Comparison of ENCODE assay signal across 9 mouse cellular contexts in the genomic region with DNA sequence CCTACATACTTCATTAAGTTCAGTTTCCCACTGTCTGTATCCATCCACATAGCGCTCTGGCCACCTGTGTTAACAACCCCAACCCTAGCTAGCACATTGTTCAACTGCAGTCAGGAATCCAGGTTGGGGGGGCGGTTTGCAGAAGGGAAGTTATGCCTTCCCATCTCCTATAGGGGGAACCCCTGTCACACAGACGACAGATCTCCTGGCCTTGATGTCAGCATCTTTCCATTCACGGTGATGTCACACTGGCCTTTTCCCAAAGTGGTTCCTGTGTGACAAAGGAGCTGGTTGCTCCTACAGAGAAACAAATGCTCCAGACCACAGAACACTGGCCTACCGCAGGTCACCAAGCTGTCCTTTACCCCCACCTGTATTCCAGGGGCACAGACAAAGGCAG. TPM values are rescaled to one million over a fixed set of nuclear protein-coding genes. Genes with fewer than 3 reads are reported as not detected.
DNase-seq lines count a peak whose midpoint lies in the region; ATAC-seq lines count a peak whose summit lies in the region.
"Had no signal": no experiment of that assay in that cellular context is flagged by ENCODE, and none has a peak within 500 bp of the region (broad histone marks: within the 10 kb centered on the region; RNA-seq: fewer than 3 reads in every experiment).

No protein-coding gene starts in this region.

- H3K4me1 ChIP-seq in midbrain, embryonic 13.5 days (replicated peaks) = peaks cover 60% of the 10 kb centered on the region
- H3K4me1 ChIP-seq in midbrain, embryonic 11.5 days (ENCODE audit: control insufficient read depth, insufficient read depth, low read length) = peaks cover 16% of the 10 kb centered on the region
- peaks cover 5% of the 10 kb centered on the region; the same call in 1 of the 2 replicates for H3K4me1 ChIP-seq in stomach, embryonic 16.5 days (ENCODE audit: control insufficient read depth, insufficient read depth, low read length)

- no peaks in the 10 kb centered on the region for H3K9me3 ChIP-seq in midbrain, embryonic 13.5 days
- H3K9me3 ChIP-seq in midbrain, embryonic 11.5 days (ENCODE audit: control insufficient read depth, low read length) = no peaks in the 10 kb centered on the region
- H3K9me3 ChIP-seq in stomach, embryonic 16.5 days (replicated peaks; ENCODE audit: control insufficient read depth, low read length) = no peaks in the 10 kb centered on the region

- no peak for ATAC-seq in midbrain, embryonic 13.5 days
- no peak for ATAC-seq in midbrain, embryonic 11.5 days (ENCODE audit: low FRiP score)
- no peak for ATAC-seq in stomach, embryonic 16.5 days (ENCODE audit: insufficient read depth, low FRiP score)
- no peak for ATAC-seq in CD4-positive, CD25-positive, alpha-beta regulatory T cell, adult 4 months

- peak; percentile 29 for DNase-seq in gastrocnemius, postnatal 10 days
- no peak for DNase-seq in gastrocnemius, postnatal 25 days
- no peak for DNase-seq in midbrain, embryonic 11.5 days (ENCODE audit: low spot score, missing footprints)
- DNase-seq in cerebellum, postnatal 10 days = peak; percentile 85 to 88
- peak; percentile 58 for DNase-seq in kidney, postnatal 10 days

- peaks cover 43% of the 10 kb centered on the region for H3K36me3 ChIP-seq in midbrain, embryonic 13.5 days
- H3K36me3 ChIP-seq in midbrain, embryonic 11.5 days (ENCODE audit: control insufficient read depth, insufficient read depth, low read length) = peaks cover 27% of the 10 kb centered on the region
- H3K36me3 ChIP-seq in stomach, embryonic 16.5 days (ENCODE audit: control insufficient read depth, insufficient read depth, low read length) = no peaks in the 10 kb centered on the region

- peak overlapping the region; percentile 44 for H3K9ac ChIP-seq in midbrain, embryonic 13.5 days (replicated peaks)
- H3K9ac ChIP-seq in midbrain, embryonic 11.5 days (ENCODE audit: low read length) = no peak overlapping the region
- 0 out of 2 replicates have a peak overlapping the region, but pooled peaks have one; percentile 42 for H3K9ac ChIP-seq in stomach, embryonic 16.5 days (ENCODE audit: low read length)

- H3K27ac ChIP-seq in midbrain, embryonic 13.5 days = no peak overlapping the region; the same call in 1 of the 2 replicates
- no peak overlapping the region for H3K27ac ChIP-seq in midbrain, embryonic 11.5 days (ENCODE audit: low read depth, low read length)
- H3K27ac ChIP-seq in stomach, embryonic 16.5 days (ENCODE audit: low read length) = no peak overlapping the region

- H3K4me3 ChIP-seq in midbrain, embryonic 13.5 days (replicated peaks) = no peak overlapping the region
- H3K4me3 ChIP-seq in midbrain, embryonic 11.5 days (ENCODE audit: low read depth, low read length) = no peak overlapping the region
- H3K4me3 ChIP-seq in stomach, embryonic 16.5 days (replicated peaks; ENCODE audit: low read length) = no peak overlapping the region

- H3K4me2 ChIP-seq in midbrain, embryonic 13.5 days (replicated peaks) = peak overlapping the region; percentile 76; the same call in 1 of the 2 replicates
- no peak overlapping the region for H3K4me2 ChIP-seq in midbrain, embryonic 11.5 days
- no peak overlapping the region for H3K4me2 ChIP-seq in stomach, embryonic 16.5 days (ENCODE audit: low read depth, low read length)

- peaks cover 17% of the 10 kb centered on the region for H3K27me3 ChIP-seq in midbrain, embryonic 13.5 days
- H3K27me3 ChIP-seq in midbrain, embryonic 11.5 days (ENCODE audit: control insufficient read depth, insufficient read depth, low read length) = no peaks in the 10 kb centered on the region
- H3K27me3 ChIP-seq in stomach, embryonic 16.5 days (ENCODE audit: control insufficient read depth, insufficient read depth, low read length) = no peaks in the 10 kb centered on the region

- 56% methylated on average over 5 of the region's 5 CpGs for WGBS in midbrain, embryonic 13.5 days
- 67% methylated on average over 5 of the region's 5 CpGs for WGBS in midbrain, embryonic 11.5 days
- 55% methylated on average over 5 of the region's 5 CpGs for WGBS in stomach, embryonic 16.5 days

RNA-seq across cellular contexts. Expression of gene Ccnd1, which starts 4.2 kb away (rescaled TPM):
- 10 to 100 TPM; 34.7 to 51.6 TPM for total RNA-seq in gastrocnemius, postnatal 10 days (2021)
- total RNA-seq in gastrocnemius, postnatal 25 days (2021) = 10 to 100 TPM; 11.4 to 14.1 TPM
- 141 and 143 TPM in 2 replicates for polyA plus RNA-seq in midbrain, embryonic 13.5 days (2015; fragmentation: Nextera tagmentation; extraction: Ambion mirVana)
- 285 and 288 TPM in 2 replicates for polyA plus RNA-seq in midbrain, embryonic 11.5 days (2014; fragmentation: Nextera tagmentation; extraction: Ambion mirVana)
- polyA plus RNA-seq in stomach, embryonic 16.5 days (2015; fragmentation: Nextera tagmentation; extraction: Ambion mirVana) = 59.0 and 65.4 TPM in 2 replicates
- polyA plus RNA-seq in CD4-positive, CD25-positive, alpha-beta regulatory T cell, adult 4 months (2017; shearing (Covaris generic)) = under 1 TPM; 0.83 to 0.87 TPM

RNA-seq across cellular contexts. Expression of gene LTO1, which starts 20.7 kb away (rescaled TPM):
- 10 to 100 TPM; 12.1 to 12.9 TPM for total RNA-seq in gastrocnemius, postnatal 10 days (2021)
- 1 to 10 TPM; 7.0 to 8.4 TPM for total RNA-seq in gastrocnemius, postnatal 25 days (2021)
- 36.4 and 37.8 TPM in 2 replicates for polyA plus RNA-seq in midbrain, embryonic 13.5 days (2015; fragmentation: Nextera tagmentation; extraction: Ambion mirVana)
- polyA plus RNA-seq in midbrain, embryonic 11.5 days (2014; fragmentation: Nextera tagmentation; extraction: Ambion mirVana) = 28.0 TPM in 2 replicates
- 27.9 and 28.6 TPM in 2 replicates for polyA plus RNA-seq in stomach, embryonic 16.5 days (2015; fragmentation: Nextera tagmentation; extraction: Ambion mirVana)
- 10 to 100 TPM; 39.4 to 48.0 TPM for polyA plus RNA-seq in CD4-positive, CD25-positive, alpha-beta regulatory T cell, adult 4 months (2017; shearing (Covaris generic))

RNA-seq across cellular contexts. Expression of gene Fgf15, which starts 39.2 kb away (rescaled TPM):
- total RNA-seq in gastrocnemius, postnatal 10 days (2021) = not detected
- not detected for total RNA-seq in gastrocnemius, postnatal 25 days (2021)
- 61.2 and 66.9 TPM in 2 replicates for polyA plus RNA-seq in midbrain, embryonic 13.5 days (2015; fragmentation: Nextera tagmentation; extraction: Ambion mirVana)
- polyA plus RNA-seq in midbrain, embryonic 11.5 days (2014; fragmentation: Nextera tagmentation; extraction: Ambion mirVana) = 89.0 and 104 TPM in 2 replicates
- polyA plus RNA-seq in stomach, embryonic 16.5 days (2015; fragmentation: Nextera tagmentation; extraction: Ambion mirVana) = not detected in 2 replicates
- polyA plus RNA-seq in CD4-positive, CD25-positive, alpha-beta regulatory T cell, adult 4 months (2017; shearing (Covaris generic)) = not detected
- polyA plus RNA-seq: lung, embryonic 16.5 days had no signal

Comparison
In these comparisons a context has a peak if more than half of its experiments do, and no peak if none do; other contexts are left out.
1. DNase-seq: peak in gastrocnemius, postnatal 10 days (single experiment), cerebellum, postnatal 10 days (2 of 2) and kidney, postnatal 10 days (single experiment); none in gastrocnemius, postnatal 25 days (single experiment) and midbrain, embryonic 11.5 days (single experiment).
2. RNA of gene Ccnd1, which starts 4.2 kb away (polyA plus RNA-seq): 285 to 288 TPM in midbrain, embryonic 11.5 days, 141 to 143 TPM in midbrain, embryonic 13.5 days and 59.0 to 65.4 TPM in stomach, embryonic 16.5 days; 0.83 to 0.87 TPM in CD4-positive, CD25-positive, alpha-beta regulatory T cell, adult 4 months; every median in the first group is over 10 times any median in the second.
3. RNA of gene Fgf15, which starts 39.2 kb away (polyA plus RNA-seq): 89.0 to 104 TPM in midbrain, embryonic 11.5 days and 61.2 to 66.9 TPM in midbrain, embryonic 13.5 days; not detected in stomach, embryonic 16.5 days and not detected in CD4-positive, CD25-positive, alpha-beta regulatory T cell, adult 4 months; every median in the first group is over 10 times any median in the second.